Mouse (Mus musculus) lung, adult 2 months (tissue): ENCODE results near the gene Phf6.

ENCODE experiments used
- CTCF ChIP-seq: fragments of 200-500 bp; IDR thresholded peaks from 2 replicates; pipeline ENCODE4 v1.5.1; 2011; ENCODE audit warnings: mild to moderate bottlenecking, low read length, control low read depth; ENCODE audit not compliant: insufficient read depth
- POLR2A ChIP-seq: fragments of 200-500 bp; IDR thresholded peaks from 2 replicates; pipeline ENCODE4 v1.6.1; 2011; ENCODE audit warnings: low read depth, mild to moderate bottlenecking, control low read depth, low read length, borderline replicate concordance; ENCODE audit errors: extremely low read depth

- TF ChIP-seq CTCF (no peak), POLR2A (no peak)
These were observed 59.3 kb downstream of the Phf6 start for GRCm38 (mm10) chrX:52971211-52972006.
